Comparison of ENCODE assay signal across 21 mouse cellular contexts in the genomic region with DNA sequence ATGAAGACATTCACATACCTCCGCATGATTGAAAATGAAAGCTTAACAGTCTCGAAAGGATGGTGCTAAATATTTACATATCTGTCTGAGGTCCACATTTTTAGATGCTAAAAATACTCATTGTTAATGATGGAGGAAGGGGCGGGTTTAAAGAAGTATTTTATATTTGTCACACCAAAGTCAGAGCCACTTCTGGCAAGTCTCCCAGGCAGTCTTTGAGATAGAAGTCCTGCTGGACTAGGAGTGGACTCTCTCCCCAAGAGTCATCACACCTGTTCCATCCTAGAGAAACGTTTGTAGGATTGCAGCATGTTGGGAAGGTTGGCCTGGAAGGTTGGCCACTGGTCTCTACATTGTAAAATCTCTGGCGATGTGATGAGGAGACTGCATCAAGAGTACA.
DNase-seq lines count a peak whose midpoint lies in the region; ATAC-seq and TF ChIP-seq lines count a peak whose summit lies in the region.
"Had no signal": no experiment of that assay in that cellular context is flagged by ENCODE, and none has a peak within 500 bp of the region (broad histone marks: within the 10 kb centered on the region; RNA-seq: fewer than 3 reads in every experiment).

No protein-coding gene starts in this region.

- H3K4me2 ChIP-seq in kidney, postnatal 0 days (ENCODE audit: low read length) = no peak overlapping the region
- H3K4me2 ChIP-seq in liver, embryonic 11.5 days = no peak overlapping the region
- H3K4me2 ChIP-seq: embryonic facial prominence, embryonic 12.5 days; embryonic facial prominence, embryonic 15.5 days; heart, embryonic 12.5 days; heart, embryonic 15.5 days; hindbrain, embryonic 14.5 days had no signal

- no peaks in the 10 kb centered on the region for H3K9me3 ChIP-seq in kidney, postnatal 0 days (replicated peaks; ENCODE audit: low read length)
- H3K9me3 ChIP-seq in liver, embryonic 11.5 days (ENCODE audit: control insufficient read depth, low read length) = no peaks in the 10 kb centered on the region
- H3K9me3 ChIP-seq: embryonic facial prominence, embryonic 12.5 days; embryonic facial prominence, embryonic 15.5 days; heart, embryonic 12.5 days; heart, embryonic 15.5 days had no signal

- TF ChIP-seq POLR2A in kidney, adult 2 months (IDR thresholded peaks at IDR 0.05; ENCODE audit: low read depth, low read length) = no peak
- TF ChIP-seq POLR2A in liver, adult 2 months (IDR thresholded peaks at IDR 0.05; ENCODE audit: extremely low read depth, insufficient read depth, low read length) = no peak

- no peaks in the 10 kb centered on the region for H3K36me3 ChIP-seq in kidney, postnatal 0 days (ENCODE audit: insufficient read depth, low read length)
- H3K36me3 ChIP-seq in kidney, adult 2 months (ENCODE audit: control insufficient read depth, insufficient read depth, low read length) = no peaks in the 10 kb centered on the region
- H3K36me3 ChIP-seq in liver, adult 2 months (ENCODE audit: control insufficient read depth, insufficient read depth, low read length) = no peaks in the 10 kb centered on the region
- H3K36me3 ChIP-seq in liver, embryonic 11.5 days (ENCODE audit: control insufficient read depth, insufficient read depth, low read length) = no peaks in the 10 kb centered on the region
- H3K36me3 ChIP-seq: embryonic facial prominence, embryonic 12.5 days; embryonic facial prominence, embryonic 15.5 days; heart, embryonic 12.5 days; heart, embryonic 15.5 days had no signal

- no peaks in the 10 kb centered on the region for H3K79me2 ChIP-seq in liver, adult 2 months (ENCODE audit: control insufficient read depth, insufficient read depth, low read length)

- DNase-seq in kidney, postnatal 0 days (ENCODE audit: low spot score) = peak; percentile 51
- no peak for DNase-seq in kidney, adult 2 months
- peak; percentile 16 for DNase-seq in liver, adult 2 months (ENCODE audit: extremely low read depth, low read depth, low spot score)
- DNase-seq in liver, embryonic 11.5 days (ENCODE audit: low spot score) = no peak
- DNase-seq in lung, postnatal 10 days = peak; percentile 63
- no peak for DNase-seq in lung, postnatal 14 days
- DNase-seq in right cerebral cortex, postnatal 14 days = no peak
- DNase-seq: adrenal gland, adult 2 months; adrenal gland, postnatal 14 days; forebrain, postnatal 0 days; gastrocnemius, adult 2 months; gastrocnemius, postnatal 14 days; heart, adult 11 months; heart, postnatal 10 days; heart, postnatal 36 days had no signal

- H3K4me1 ChIP-seq in kidney, postnatal 0 days (replicated peaks; ENCODE audit: insufficient read depth, low read length) = no peaks in the 10 kb centered on the region; the same call in 1 of the 2 replicates
- peaks cover 9% of the 10 kb centered on the region for H3K4me1 ChIP-seq in kidney, adult 2 months (ENCODE audit: control insufficient read depth, insufficient read depth, low read length)
- peaks cover 18% of the 10 kb centered on the region for H3K4me1 ChIP-seq in liver, adult 2 months (ENCODE audit: control insufficient read depth, insufficient read depth, low read length)
- peaks cover 21% of the 10 kb centered on the region for H3K4me1 ChIP-seq in liver, embryonic 11.5 days (replicated peaks; ENCODE audit: control insufficient read depth, insufficient read depth, low read length)

- H3K9ac ChIP-seq in kidney, postnatal 0 days (ENCODE audit: low read depth, low read length) = no peak overlapping the region
- no peak overlapping the region for H3K9ac ChIP-seq in liver, adult 2 months (ENCODE audit: low read depth, low read length)
- no peak overlapping the region for H3K9ac ChIP-seq in liver, embryonic 11.5 days (ENCODE audit: low read depth, low read length)
- H3K9ac ChIP-seq: embryonic facial prominence, embryonic 12.5 days; embryonic facial prominence, embryonic 15.5 days; forebrain, postnatal 0 days; heart, embryonic 12.5 days; heart, embryonic 15.5 days; hindbrain, embryonic 14.5 days had no signal

- WGBS in kidney, postnatal 0 days = 69% methylated on average over 5 of the region's 5 CpGs
- 78% methylated on average over 5 of the region's 5 CpGs for WGBS in kidney, adult 2 months
- 76% methylated on average over 5 of the region's 5 CpGs for WGBS in liver, adult 2 months
- WGBS in liver, embryonic 11.5 days = 82% methylated on average over 5 of the region's 5 CpGs

- no peak for TF ChIP-seq CTCF in kidney, postnatal 0 days (IDR thresholded peaks at IDR 0.05; ENCODE audit: low read depth)
- TF ChIP-seq CTCF in kidney, adult 2 months (conservative IDR thresholded peaks at IDR 0.05; ENCODE audit: insufficient read depth, insufficient read length, low read depth, low read length) = no peak
- TF ChIP-seq CTCF in liver, adult 2 months (IDR thresholded peaks at IDR 0.05; ENCODE audit: low read depth, low read length) = no peak

- H3K27me3 ChIP-seq in kidney, postnatal 0 days (ENCODE audit: insufficient read depth, low read length) = no peaks in the 10 kb centered on the region
- no peaks in the 10 kb centered on the region for H3K27me3 ChIP-seq in kidney, adult 2 months (replicated peaks; ENCODE audit: control insufficient read depth, insufficient read depth, low read length)
- H3K27me3 ChIP-seq in liver, adult 2 months (ENCODE audit: control insufficient read depth, insufficient read depth, low read length) = no peaks in the 10 kb centered on the region
- no peaks in the 10 kb centered on the region for H3K27me3 ChIP-seq in liver, embryonic 11.5 days (replicated peaks; ENCODE audit: control insufficient read depth, insufficient read depth, low read length)
- H3K27me3 ChIP-seq: embryonic facial prominence, embryonic 12.5 days; embryonic facial prominence, embryonic 15.5 days; heart, embryonic 12.5 days; heart, embryonic 15.5 days had no signal

- no peak for ATAC-seq in kidney, postnatal 0 days (replicated peaks; ENCODE audit: low FRiP score, low read depth)
- ATAC-seq in liver, embryonic 11.5 days (replicated peaks; ENCODE audit: low FRiP score) = no peak
- ATAC-seq: CD4-positive, CD25-positive, alpha-beta regulatory T cell, adult 4 months; forebrain, postnatal 0 days had no signal

- H3K4me3 ChIP-seq in kidney, postnatal 0 days (replicated peaks; ENCODE audit: low read depth, low read length) = no peak overlapping the region
- H3K4me3 ChIP-seq in kidney, adult 2 months (ENCODE audit: insufficient read depth, low read depth, low read length) = no peak overlapping the region
- H3K4me3 ChIP-seq in liver, adult 2 months (ENCODE audit: insufficient read depth, low read depth, low read length) = no peak overlapping the region
- no peak overlapping the region for H3K4me3 ChIP-seq in liver, embryonic 11.5 days (ENCODE audit: low read depth, low read length)
- H3K4me3 ChIP-seq: embryonic facial prominence, embryonic 12.5 days; embryonic facial prominence, embryonic 15.5 days; gastrocnemius, adult 2 months; heart, embryonic 12.5 days; heart, embryonic 15.5 days had no signal

- no peak overlapping the region for H3K27ac ChIP-seq in kidney, postnatal 0 days
- no peak overlapping the region for H3K27ac ChIP-seq in kidney, adult 2 months (ENCODE audit: insufficient read depth, low read depth, low read length)
- H3K27ac ChIP-seq in liver, adult 2 months (replicated peaks; ENCODE audit: insufficient read depth, low read depth, low read length) = no peak overlapping the region
- H3K27ac ChIP-seq in liver, embryonic 11.5 days (ENCODE audit: low read depth, low read length) = no peak overlapping the region; the same call in 1 of the 2 replicates
- H3K27ac ChIP-seq: embryonic facial prominence, embryonic 12.5 days; embryonic facial prominence, embryonic 15.5 days; gastrocnemius, adult 2 months; heart, embryonic 15.5 days; hindbrain, embryonic 14.5 days had no signal

Comparison
In these comparisons a context has a peak if more than half of its experiments do, and no peak if none do; other contexts are left out.
1. DNase-seq: peak in kidney, postnatal 0 days (single experiment), liver, adult 2 months (single experiment) and lung, postnatal 10 days (single experiment); none in kidney, adult 2 months (single experiment), liver, embryonic 11.5 days (single experiment), lung, postnatal 14 days (single experiment) and right cerebral cortex, postnatal 14 days (single experiment).